Mouse (Mus musculus) CD4-positive, CD25-positive, alpha-beta regulatory T cell, adult 2 months (primary cell): ENCODE results near the gene Tmem30b.
"Not testable (repeated sequence)": the region's sequence is repeated elsewhere in the genome, so short reads cannot be mapped to it uniquely, and the experiment has no call there.

ENCODE experiments used
- DNase-seq: peaks from one replicate; pipeline ENCODE4 v3.0.0-alpha.2; 2012; ENCODE audit warnings: low read depth, low spot score

Tmem30b gene

GRCm38 (mm10) chr12:73546086-73546711 lies at the start of gene Tmem30b:
Gene Tmem30b (minus strand): TSS chr12:73546392.
- DNase-seq: peak; percentile 57

GRCm38 (mm10) chr12:73595226-73595625 lies 49.0 kb upstream of the Tmem30b start:
- DNase-seq: peak; percentile 78

GRCm38 (mm10) chr12:73594177-73594745 lies 48.1 kb upstream of the Tmem30b start:
- peak; percentile 59 for DNase-seq

- DNase-seq: peak; percentile 87
Measured at GRCm38 (mm10) chr12:73593021-73593798, 47.0 kb upstream of the Tmem30b start.

- DNase-seq: peak; percentile 67
Measured at GRCm38 (mm10) chr12:73591625-73592024, 45.4 kb upstream of the Tmem30b start.

- no peak for DNase-seq
Measured at GRCm38 (mm10) chr12:73590627-73591276, 44.6 kb upstream of the Tmem30b start.

- no peak for DNase-seq
Measured at GRCm38 (mm10) chr12:73587262-73587661, 41.1 kb upstream of the Tmem30b start.

GRCm38 (mm10) chr12:73585850-73586249 lies 39.7 kb upstream of the Tmem30b start:
- DNase-seq: no peak

GRCm38 (mm10) chr12:73585241-73585801 lies 39.1 kb upstream of the Tmem30b start:
- peak; percentile 51 for DNase-seq

- DNase-seq: peak; percentile 92
Measured at GRCm38 (mm10) chr12:73584610-73585240, 38.5 kb upstream of the Tmem30b start, which contains the start of gene Prkch. Gene Prkch (plus strand): TSS chr12:73584796.

GRCm38 (mm10) chr12:73583813-73584609 lies 37.8 kb upstream of the Tmem30b start:
- peak; percentile 64 for DNase-seq

GRCm38 (mm10) chr12:73583318-73583717 lies 37.1 kb upstream of the Tmem30b start:
- DNase-seq: no peak

- DNase-seq: peak; percentile 68
Measured at GRCm38 (mm10) chr12:73580811-73581210, 34.6 kb upstream of the Tmem30b start.

- peak; percentile 49 for DNase-seq
Measured at GRCm38 (mm10) chr12:73578141-73578540, 31.9 kb upstream of the Tmem30b start.

GRCm38 (mm10) chr12:73574632-73575031 lies 28.4 kb upstream of the Tmem30b start:
- no peak for DNase-seq

- no peak for DNase-seq
Measured at GRCm38 (mm10) chr12:73565620-73565969, 19.4 kb upstream of the Tmem30b start.

- DNase-seq: peak; percentile 80
Measured at GRCm38 (mm10) chr12:73564795-73565619, 18.8 kb upstream of the Tmem30b start.

GRCm38 (mm10) chr12:73564176-73564575 lies 18.0 kb upstream of the Tmem30b start:
- DNase-seq: no peak

GRCm38 (mm10) chr12:73563122-73563521 lies 16.9 kb upstream of the Tmem30b start:
- DNase-seq: not testable (repeated sequence)

- peak; percentile 70 for DNase-seq
Measured at GRCm38 (mm10) chr12:73560091-73560490, 13.9 kb upstream of the Tmem30b start.
